Mouse (Mus musculus) heart, embryonic 11.5 days (tissue): ENCODE measurements around the gene Ndufa8. TPM values are rescaled to one million over a fixed set of nuclear protein-coding genes. Genes with fewer than 3 reads are reported as not detected.

ENCODE experiments used
- ATAC-seq: fragments of 200-750 bp; cut with Nextera tagmentation; replicated peaks from 2 replicates; pipeline ENCODE4 v1.8.0; 2017; ENCODE audit warnings: moderate library complexity; ENCODE audit not compliant: insufficient number of reproducible peaks, low FRiP score, low TSS enrichment
- H3K27ac ChIP-seq: fragments of 300-500 bp; sonication (generic); 2 replicates; pipeline ENCODE4 v1.5.1; 2014; ENCODE audit warnings: mild to moderate bottlenecking, low read depth, low read length
- H3K27me3 ChIP-seq: fragments of 300-500 bp; sonication (generic); 2 replicates; pipeline ENCODE4 v1.6.1; 2014; ENCODE audit warnings: mild to moderate bottlenecking, low read length, mixed read lengths; ENCODE audit not compliant: control insufficient read depth, insufficient read depth
- H3K36me3 ChIP-seq: fragments of 300-500 bp; sonication (generic); 2 replicates; pipeline ENCODE4 v1.6.1; 2014; ENCODE audit warnings: mild to moderate bottlenecking, low read length, moderate library complexity, mixed read lengths; ENCODE audit not compliant: control insufficient read depth, insufficient read depth
- H3K4me1 ChIP-seq: fragments of 300-500 bp; sonication (generic); 2 replicates; pipeline ENCODE4 v1.6.1; 2014; ENCODE audit warnings: low read length; ENCODE audit not compliant: control insufficient read depth, insufficient read depth
- H3K4me2 ChIP-seq: fragments of 300-500 bp; sonication (generic); 2 replicates; pipeline ENCODE4 v1.6.1; 2014; ENCODE audit warnings: mild to moderate bottlenecking, moderate library complexity
- H3K4me3 ChIP-seq: fragments of 300-500 bp; sonication (generic); 2 replicates; pipeline ENCODE4 v1.5.1; 2014; ENCODE audit warnings: low read depth, low read length
- H3K9ac ChIP-seq: fragments of 300-500 bp; sonication (generic); 2 replicates; pipeline ENCODE4 v1.6.1; 2014; ENCODE audit warnings: mild to moderate bottlenecking, low read depth, low read length, moderate library complexity
- H3K9me3 ChIP-seq: fragments of 300-500 bp; sonication (generic); replicated peaks from 2 replicates; pipeline ENCODE4 v1.6.1; 2016; ENCODE audit warnings: low read length; ENCODE audit not compliant: control insufficient read depth
- WGBS: fragments of 180-500 bp; shearing (Covaris S2); extraction: QIAGEN DNeasy Blood & Tissue Kit; methylation state at CpG from one replicate; pipeline ENCODE4 v1.1.7; 2014; ENCODE audit not compliant: insufficient replicate concordance; 5-methylcytosine and 5-hydroxymethylcytosine counted together
- polyA plus RNA-seq: library from polyadenylated mRNA; unstranded; fragments of >200 nt; fragmentation: Nextera tagmentation; extraction: Ambion mirVana; gene quantifications from 2 replicates; pipeline ENCODE4 v1.2.1, GENCODE M21; 2014

Ndufa8 gene
- polyA plus RNA-seq, 1 experiment from 2014 or later, result 367 TPM

GRCm38 (mm10) chr2:36061409-36061808 is 12.2 kb upstream of the Ndufa8 start:
- no peaks in the 10 kb centered on the region for H3K9me3 ChIP-seq
- no peak overlapping the region for H3K4me2 ChIP-seq
- H3K36me3 ChIP-seq, result no peaks in the 10 kb centered on the region
- H3K4me3 ChIP-seq, result no peak overlapping the region
- no peak for ATAC-seq
- no peaks in the 10 kb centered on the region for H3K4me1 ChIP-seq
- H3K27me3 ChIP-seq, result no peaks in the 10 kb centered on the region
- no peak overlapping the region for H3K27ac ChIP-seq
- no peak overlapping the region for H3K9ac ChIP-seq
- 57% methylated on average over 5 of the region's 5 CpGs for WGBS

GRCm38 (mm10) chr2:36056248-36056647 is 7.0 kb upstream of the Ndufa8 start:
- Histone ChIP-seq H3K9me3 (no peaks in the 10 kb centered on the region), H3K4me3 (no peak overlapping the region), H3K27ac (no peak overlapping the region), H3K9ac (no peak overlapping the region), H3K4me1 (no peaks in the 10 kb centered on the region), H3K27me3 (no peaks in the 10 kb centered on the region), H3K4me2 (no peak overlapping the region), H3K36me3 (no peaks in the 10 kb centered on the region)
- no peak for ATAC-seq
- WGBS, result 32% methylated on average over 3 of the region's 3 CpGs

- H3K4me2 ChIP-seq, result no peak overlapping the region
- no peaks in the 10 kb centered on the region for H3K27me3 ChIP-seq
- H3K4me1 ChIP-seq, result peaks cover 6% of the 10 kb centered on the region; the same call in 1 of the 2 replicates
- H3K9ac ChIP-seq, result no peak overlapping the region
- H3K9me3 ChIP-seq, result no peaks in the 10 kb centered on the region
- no peaks in the 10 kb centered on the region for H3K36me3 ChIP-seq
- 70% methylated on average over 3 of the region's 3 CpGs for WGBS
- ATAC-seq, result no peak
- H3K27ac ChIP-seq, result no peak overlapping the region
- H3K4me3 ChIP-seq, result no peak overlapping the region
These were observed 4.0 kb upstream of the Ndufa8 start for GRCm38 (mm10) chr2:36053249-36053648.

GRCm38 (mm10) chr2:36049567-36049954 is 355 bp upstream of the Ndufa8 start:
- Histone ChIP-seq H3K9ac (no peak overlapping the region), H3K9me3 (no peaks in the 10 kb centered on the region), H3K27me3 (no peaks in the 10 kb centered on the region), H3K36me3 (no peaks in the 10 kb centered on the region), H3K4me1 (peaks cover 8% of the 10 kb centered on the region; the same call in 1 of the 2 replicates), H3K27ac (no peak overlapping the region), H3K4me3 (peak overlapping the region; percentile 88), H3K4me2 (peak overlapping the region; percentile 78)
- 0 out of 2 replicates have a peak, but pooled peaks have one; percentile 28 for ATAC-seq
- WGBS, result 45% methylated on average over 10 of the region's 10 CpGs

GRCm38 (mm10) chr2:36048164-36048563 is 1.0 kb downstream of the Ndufa8 start:
- no peak for ATAC-seq
- Histone ChIP-seq H3K4me2 (peak overlapping the region; percentile 78), H3K27me3 (no peaks in the 10 kb centered on the region), H3K9ac (peak overlapping the region; percentile 94), H3K36me3 (peaks cover 7% of the 10 kb centered on the region; the same call in 1 of the 2 replicates), H3K9me3 (no peaks in the 10 kb centered on the region), H3K4me1 (peaks cover 8% of the 10 kb centered on the region; the same call in 1 of the 2 replicates), H3K4me3 (peak overlapping the region; percentile 88), H3K27ac (peak overlapping the region; percentile 68; the same call in 1 of the 2 replicates)
- 49% methylated on average over 8 of the region's 8 CpGs for WGBS

GRCm38 (mm10) chr2:36040872-36041271 is 8.3 kb downstream of the Ndufa8 start:
- no peak for ATAC-seq
- Histone ChIP-seq H3K27ac (no peak overlapping the region), H3K4me2 (no peak overlapping the region), H3K36me3 (peaks cover 23% of the 10 kb centered on the region), H3K9me3 (no peaks in the 10 kb centered on the region), H3K9ac (peak overlapping the region; percentile 2; the same call in 1 of the 2 replicates), H3K4me1 (peaks cover 18% of the 10 kb centered on the region), H3K27me3 (no peaks in the 10 kb centered on the region), H3K4me3 (no peak overlapping the region)
- WGBS, result 79% methylated on average over 1 of the region's 1 CpGs

GRCm38 (mm10) chr2:36039297-36039985 is 9.8 kb downstream of the Ndufa8 start:
- no peaks in the 10 kb centered on the region for H3K27me3 ChIP-seq

GRCm38 (mm10) chr2:36035413-36036081 is 13.7 kb downstream of the Ndufa8 start:
- H3K9me3 ChIP-seq, result 0 out of 2 replicates have a peak, but pooled peaks cover 5% of the 10 kb centered on the region
- H3K4me1 ChIP-seq, result peaks cover 11% of the 10 kb centered on the region; the same call in 1 of the 2 replicates
- no peak overlapping the region for H3K9ac ChIP-seq
- ATAC-seq, result no peak
- no peak overlapping the region for H3K27ac ChIP-seq
- no peak overlapping the region for H3K4me3 ChIP-seq
- WGBS, result 60% methylated on average over 11 of the region's 11 CpGs
- no peak overlapping the region for H3K4me2 ChIP-seq
- peaks cover 16% of the 10 kb centered on the region for H3K36me3 ChIP-seq
- H3K27me3 ChIP-seq, result no peaks in the 10 kb centered on the region

More at GRCm38 (mm10) chr2:36039297-36039985, 9.8 kb downstream of the Ndufa8 start:
- no peak overlapping the region for H3K4me2 ChIP-seq
- H3K4me3 ChIP-seq, result no peak overlapping the region
- no peaks in the 10 kb centered on the region for H3K9me3 ChIP-seq
- no peak overlapping the region for H3K9ac ChIP-seq
- no peak overlapping the region for H3K27ac ChIP-seq
- 63% methylated on average over 7 of the region's 7 CpGs for WGBS
- H3K4me1 ChIP-seq, result peaks cover 18% of the 10 kb centered on the region
- ATAC-seq, result no peak
- peaks cover 25% of the 10 kb centered on the region for H3K36me3 ChIP-seq
